Mouse (Mus musculus): Measurements from ENCODE around the gene Usp1.
"Not testable (repeated sequence)": the region's sequence is repeated elsewhere in the genome, so short reads cannot be mapped to it uniquely, and the experiment has no call there.

- TF ChIP-seq POLR2A (IDR thresholded peaks at IDR 0.05; ENCODE audit: insufficient read depth, low read depth, low read length); CTCF (IDR thresholded peaks at IDR 0.05): not testable (repeated sequence)
Observed at GRCm38 (mm10) chr4:98978288-98978687, 54.7 kb downstream of the Usp1 start.

All from heart, adult 2 months (tissue).